Mouse (Mus musculus): ENCODE results near the gene Rnls. TPM values are rescaled to one million over a fixed set of nuclear protein-coding genes. Genes with fewer than 3 reads are reported as not detected.

The Rnls gene
- polyA plus RNA-seq, 1 experiment from 2014 or later: 6.8 TPM

DNA sequence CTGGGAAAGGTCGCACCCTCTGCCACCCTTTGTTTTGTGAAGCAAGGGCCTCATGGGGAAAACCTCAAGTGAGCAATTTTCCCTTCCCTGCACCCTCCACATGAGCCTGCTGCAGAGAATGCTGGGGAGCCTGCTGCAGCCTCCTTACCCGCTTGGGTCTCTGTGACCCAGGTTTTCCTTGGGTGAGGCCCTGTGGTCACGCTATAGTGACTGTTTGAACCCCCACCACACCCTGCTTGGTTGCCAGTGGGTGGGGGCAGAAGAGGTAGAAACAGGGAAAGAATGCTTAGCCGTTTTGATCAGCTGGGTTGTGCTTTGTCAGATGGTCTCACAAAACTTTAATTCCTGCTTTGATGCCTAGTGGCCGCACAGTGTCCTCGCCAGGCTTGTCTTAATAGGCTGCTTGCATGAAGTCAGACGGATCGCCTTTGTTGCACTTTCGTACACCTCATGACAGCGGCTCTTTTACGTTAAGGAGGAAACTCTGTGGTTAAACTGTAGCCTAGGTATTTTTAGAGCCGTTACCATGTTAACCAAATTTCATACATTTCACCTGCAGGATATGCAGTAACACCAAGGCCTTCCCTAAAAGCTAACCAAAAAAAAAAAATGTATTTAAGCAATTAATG, 169.4 kb downstream of the Rnls start:
- peaks cover 19% of the 10 kb centered on the region for H3K4me1 ChIP-seq (ENCODE audit: control insufficient read depth, insufficient read depth, low read length)
- 0 out of 2 replicates have a peak, but pooled peaks have one; percentile 45 for ATAC-seq (ENCODE audit: low FRiP score, low TSS enrichment)
- H3K4me2 ChIP-seq (replicated peaks; ENCODE audit: low read depth, low read length): no peak overlapping the region
- H3K4me3 ChIP-seq (ENCODE audit: low read length): no peak overlapping the region
- H3K9ac ChIP-seq (ENCODE audit: low read depth, low read length): no peak overlapping the region
- peak overlapping the region; percentile 24; the same call in 1 of the 2 replicates for H3K27ac ChIP-seq (ENCODE audit: low read depth, low read length)
- H3K36me3 ChIP-seq (ENCODE audit: control insufficient read depth, insufficient read depth, low read length): no peaks in the 10 kb centered on the region
- no peaks in the 10 kb centered on the region for H3K9me3 ChIP-seq (ENCODE audit: control insufficient read depth, low read length)
- 49% methylated on average over 12 of the region's 12 CpGs for WGBS
- no peaks in the 10 kb centered on the region for H3K27me3 ChIP-seq (ENCODE audit: control insufficient read depth, insufficient read depth, low read length)

- Histone ChIP-seq H3K36me3 (ENCODE audit: control insufficient read depth, insufficient read depth, low read length) (no peaks in the 10 kb centered on the region), H3K4me1 (ENCODE audit: control insufficient read depth, insufficient read depth, low read length) (peaks cover 6% of the 10 kb centered on the region), H3K27me3 (ENCODE audit: control insufficient read depth, insufficient read depth, low read length) (no peaks in the 10 kb centered on the region), H3K4me2 (replicated peaks; ENCODE audit: low read depth, low read length) (no peak overlapping the region), H3K9me3 (ENCODE audit: control insufficient read depth, low read length) (no peaks in the 10 kb centered on the region), H3K27ac (ENCODE audit: low read depth, low read length) (no peak overlapping the region), H3K4me3 (ENCODE audit: low read length) (no peak overlapping the region), H3K9ac (ENCODE audit: low read depth, low read length) (no peak overlapping the region)
- WGBS: 85% methylated on average over 6 of the region's 6 CpGs
- ATAC-seq (ENCODE audit: low FRiP score, low TSS enrichment): no peak
These were observed 174.2 kb downstream of the Rnls start for GRCm38 (mm10) chr19:33217791-33218300.

DNA sequence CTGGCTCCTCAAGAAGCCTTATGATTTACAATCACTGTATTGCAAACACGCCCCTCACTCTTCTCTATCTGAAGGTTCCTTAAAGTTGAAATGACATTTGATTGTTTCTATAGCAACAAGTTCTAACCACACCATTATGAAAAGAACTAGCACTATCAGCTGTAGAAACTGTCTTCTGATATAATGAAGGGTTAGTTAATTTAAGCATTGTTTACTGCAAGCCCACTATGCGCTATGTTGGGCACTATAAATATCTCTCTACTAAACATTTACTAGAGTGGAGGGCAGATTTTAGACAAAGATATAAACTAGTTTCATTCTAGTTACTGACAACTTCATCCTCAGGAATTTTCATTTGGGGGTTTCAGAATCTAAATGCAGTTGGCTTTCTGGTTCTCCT, 182.4 kb downstream of the Rnls start:
- Histone ChIP-seq H3K9me3 (ENCODE audit: control insufficient read depth, low read length) (no peaks in the 10 kb centered on the region), H3K27ac (ENCODE audit: low read depth, low read length) (no peak overlapping the region), H3K4me2 (replicated peaks; ENCODE audit: low read depth, low read length) (no peak overlapping the region), H3K36me3 (ENCODE audit: control insufficient read depth, insufficient read depth, low read length) (no peaks in the 10 kb centered on the region), H3K4me3 (ENCODE audit: low read length) (no peak overlapping the region), H3K27me3 (ENCODE audit: control insufficient read depth, insufficient read depth, low read length) (no peaks in the 10 kb centered on the region), H3K4me1 (ENCODE audit: control insufficient read depth, insufficient read depth, low read length) (no peaks in the 10 kb centered on the region), H3K9ac (ENCODE audit: low read depth, low read length) (no peak overlapping the region)
- 88% methylated on average over 2 of the region's 2 CpGs for WGBS
- ATAC-seq (ENCODE audit: low FRiP score, low TSS enrichment): no peak

GRCm38 (mm10) chr19:33207991-33208390, 184.1 kb downstream of the Rnls start:
- Histone ChIP-seq H3K36me3 (ENCODE audit: control insufficient read depth, insufficient read depth, low read length) (no peaks in the 10 kb centered on the region), H3K4me2 (replicated peaks; ENCODE audit: low read depth, low read length) (no peak overlapping the region), H3K4me1 (ENCODE audit: control insufficient read depth, insufficient read depth, low read length) (no peaks in the 10 kb centered on the region), H3K9me3 (ENCODE audit: control insufficient read depth, low read length) (no peaks in the 10 kb centered on the region), H3K27me3 (ENCODE audit: control insufficient read depth, insufficient read depth, low read length) (no peaks in the 10 kb centered on the region), H3K27ac (ENCODE audit: low read depth, low read length) (no peak overlapping the region), H3K4me3 (ENCODE audit: low read length) (no peak overlapping the region), H3K9ac (ENCODE audit: low read depth, low read length) (no peak overlapping the region)
- no peak for ATAC-seq (ENCODE audit: low FRiP score, low TSS enrichment)
- WGBS: 17% methylated on average over 1 of the region's 1 CpGs

DNA sequence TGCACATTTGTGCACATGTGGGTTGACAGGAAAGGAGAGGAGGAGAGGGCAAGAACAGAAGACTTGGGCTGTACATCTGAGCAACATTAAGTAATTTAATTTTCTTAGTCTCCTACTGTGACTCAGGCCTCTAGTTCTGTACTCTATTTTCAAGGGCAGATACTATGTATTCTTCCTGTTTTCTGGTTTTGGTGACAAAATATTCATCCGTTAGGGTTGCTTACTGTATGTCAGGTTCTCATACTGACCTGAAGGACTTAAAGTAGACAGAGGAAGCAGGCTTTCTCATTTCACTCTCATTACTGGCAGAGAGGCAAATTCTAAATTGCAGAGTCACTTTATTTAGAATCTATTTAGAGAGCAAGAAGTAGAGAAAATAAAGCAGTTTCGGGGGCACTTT, 186.7 kb downstream of the Rnls start:
- no peaks in the 10 kb centered on the region for H3K9me3 ChIP-seq (ENCODE audit: control insufficient read depth, low read length)
- no peak overlapping the region for H3K4me2 ChIP-seq (replicated peaks; ENCODE audit: low read depth, low read length)
- no peak for ATAC-seq (ENCODE audit: low FRiP score, low TSS enrichment)
- 82% methylated on average over 2 of the region's 2 CpGs for WGBS
- H3K4me3 ChIP-seq (ENCODE audit: low read length): no peak overlapping the region
- H3K36me3 ChIP-seq (ENCODE audit: control insufficient read depth, insufficient read depth, low read length): no peaks in the 10 kb centered on the region
- no peaks in the 10 kb centered on the region for H3K4me1 ChIP-seq (ENCODE audit: control insufficient read depth, insufficient read depth, low read length)
- H3K27ac ChIP-seq (ENCODE audit: low read depth, low read length): no peak overlapping the region
- no peak overlapping the region for H3K9ac ChIP-seq (ENCODE audit: low read depth, low read length)
- H3K27me3 ChIP-seq (ENCODE audit: control insufficient read depth, insufficient read depth, low read length): no peaks in the 10 kb centered on the region

DNA sequence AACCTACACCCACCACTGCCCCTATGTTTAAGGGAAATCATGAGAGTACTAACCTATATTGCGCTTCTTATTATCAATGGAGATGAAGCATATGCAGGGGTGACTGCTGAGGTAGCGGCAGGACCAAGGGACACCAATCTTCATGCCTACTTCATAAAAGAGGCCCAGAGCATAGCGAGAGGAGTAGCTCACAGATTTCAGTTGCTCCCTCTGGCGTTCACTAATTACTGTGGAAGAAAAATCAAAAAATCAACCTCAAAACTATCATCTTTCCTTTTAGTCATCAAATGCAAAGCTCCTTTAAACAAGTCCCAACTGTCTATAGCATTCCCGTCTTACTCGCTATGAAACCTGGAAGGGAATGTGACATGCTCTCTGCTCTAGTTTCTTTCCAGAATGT, 189.7 kb downstream of the Rnls start:
- Histone ChIP-seq H3K36me3 (ENCODE audit: control insufficient read depth, insufficient read depth, low read length) (no peaks in the 10 kb centered on the region), H3K4me1 (ENCODE audit: control insufficient read depth, insufficient read depth, low read length) (no peaks in the 10 kb centered on the region), H3K9me3 (ENCODE audit: control insufficient read depth, low read length) (no peaks in the 10 kb centered on the region), H3K27me3 (ENCODE audit: control insufficient read depth, insufficient read depth, low read length) (no peaks in the 10 kb centered on the region), H3K9ac (ENCODE audit: low read depth, low read length) (no peak overlapping the region), H3K27ac (ENCODE audit: low read depth, low read length) (no peak overlapping the region), H3K4me2 (replicated peaks; ENCODE audit: low read depth, low read length) (no peak overlapping the region), H3K4me3 (ENCODE audit: low read length) (no peak overlapping the region)
- ATAC-seq (ENCODE audit: low FRiP score, low TSS enrichment): no peak
- 90% methylated on average over 6 of the region's 6 CpGs for WGBS

GRCm38 (mm10) chr19:33201181-33201580, 190.9 kb downstream of the Rnls start:
- Histone ChIP-seq H3K9me3 (ENCODE audit: control insufficient read depth, low read length) (no peaks in the 10 kb centered on the region), H3K4me3 (ENCODE audit: low read length) (no peak overlapping the region), H3K9ac (ENCODE audit: low read depth, low read length) (no peak overlapping the region), H3K36me3 (ENCODE audit: control insufficient read depth, insufficient read depth, low read length) (no peaks in the 10 kb centered on the region), H3K4me2 (replicated peaks; ENCODE audit: low read depth, low read length) (no peak overlapping the region), H3K27ac (ENCODE audit: low read depth, low read length) (no peak overlapping the region), H3K4me1 (ENCODE audit: control insufficient read depth, insufficient read depth, low read length) (no peaks in the 10 kb centered on the region), H3K27me3 (ENCODE audit: control insufficient read depth, insufficient read depth, low read length) (no peaks in the 10 kb centered on the region)
- ATAC-seq (ENCODE audit: low FRiP score, low TSS enrichment): no peak
- WGBS: 56% methylated on average over 4 of the region's 4 CpGs

- WGBS: 80% methylated on average over 2 of the region's 2 CpGs
- no peak overlapping the region for H3K9ac ChIP-seq (ENCODE audit: low read depth, low read length)
- H3K9me3 ChIP-seq (ENCODE audit: control insufficient read depth, low read length): no peaks in the 10 kb centered on the region
- no peak overlapping the region for H3K27ac ChIP-seq (ENCODE audit: low read depth, low read length)
- ATAC-seq (ENCODE audit: low FRiP score, low TSS enrichment): no peak
- H3K4me3 ChIP-seq (ENCODE audit: low read length): no peak overlapping the region
- H3K4me1 ChIP-seq (ENCODE audit: control insufficient read depth, insufficient read depth, low read length): no peaks in the 10 kb centered on the region
- no peaks in the 10 kb centered on the region for H3K36me3 ChIP-seq (ENCODE audit: control insufficient read depth, insufficient read depth, low read length)
- no peaks in the 10 kb centered on the region for H3K27me3 ChIP-seq (ENCODE audit: control insufficient read depth, insufficient read depth, low read length)
- H3K4me2 ChIP-seq (replicated peaks; ENCODE audit: low read depth, low read length): no peak overlapping the region
These were observed 200.0 kb downstream of the Rnls start for GRCm38 (mm10) chr19:33192064-33192463.

DNA sequence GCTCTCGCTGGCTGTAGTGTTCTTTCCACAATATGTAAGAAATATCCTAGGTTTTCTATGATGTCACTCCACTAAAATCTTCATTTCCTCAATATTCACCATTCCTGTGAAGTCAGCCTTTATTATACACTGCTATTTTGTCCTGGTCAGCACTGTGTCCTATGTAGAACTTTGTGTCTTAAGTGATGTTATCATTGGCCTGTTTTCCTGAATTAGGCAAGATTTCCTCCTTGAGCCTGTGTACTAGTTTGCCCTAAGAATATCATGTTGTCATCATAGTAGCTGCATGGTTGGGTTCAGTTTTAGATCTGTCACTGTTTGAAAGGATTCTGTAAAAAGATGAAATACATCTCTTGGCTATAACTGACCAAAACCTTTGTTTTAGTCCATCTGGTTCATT, 203.3 kb downstream of the Rnls start:
- H3K36me3 ChIP-seq (ENCODE audit: control insufficient read depth, insufficient read depth, low read length): no peaks in the 10 kb centered on the region
- H3K9ac ChIP-seq (ENCODE audit: low read depth, low read length): no peak overlapping the region
- H3K27ac ChIP-seq (ENCODE audit: low read depth, low read length): no peak overlapping the region
- 84% methylated on average over 1 of the region's 1 CpGs for WGBS
- no peaks in the 10 kb centered on the region for H3K9me3 ChIP-seq (ENCODE audit: control insufficient read depth, low read length)
- no peak overlapping the region for H3K4me2 ChIP-seq (replicated peaks; ENCODE audit: low read depth, low read length)
- H3K4me3 ChIP-seq (ENCODE audit: low read length): no peak overlapping the region
- no peaks in the 10 kb centered on the region for H3K4me1 ChIP-seq (ENCODE audit: control insufficient read depth, insufficient read depth, low read length)
- ATAC-seq (ENCODE audit: low FRiP score, low TSS enrichment): no peak
- no peaks in the 10 kb centered on the region for H3K27me3 ChIP-seq (ENCODE audit: control insufficient read depth, insufficient read depth, low read length)
